Mouse (Mus musculus) thymus, adult 2 months (tissue): ENCODE results near the gene 9130023H24Rik.

Source experiments
- CTCF ChIP-seq: fragments of 200-500 bp; IDR thresholded peaks from 2 replicates; pipeline ENCODE4 v1.5.1; 2012; ENCODE audit warnings: mild to moderate bottlenecking, control low read depth, low read length, moderate library complexity, borderline replicate concordance; ENCODE audit not compliant: control insufficient read depth, poor library complexity, insufficient read depth; ENCODE audit errors: extremely low read depth
- POLR2A ChIP-seq: fragments of 200-500 bp; IDR thresholded peaks from 2 replicates; pipeline ENCODE4 v1.6.1; 2012; ENCODE audit warnings: mild to moderate bottlenecking, low read length, control low read depth, moderate library complexity; ENCODE audit not compliant: control insufficient read depth, poor library complexity, insufficient read depth; ENCODE audit errors: extremely low read depth

GRCm38 (mm10) chr7:128252609-128253008 is 14.8 kb upstream of the 9130023H24Rik start:
- TF ChIP-seq POLR2A, result 0 out of 2 replicates have a peak, but pooled peaks have one; percentile 42
- TF ChIP-seq CTCF, result no peak
